Mouse (Mus musculus): Measurements from ENCODE around the gene Nfkbie. TPM values are rescaled to one million over a fixed set of nuclear protein-coding genes. Genes with fewer than 3 reads are reported as not detected.

The Nfkbie gene
- polyA plus RNA-seq (2015; fragmentation: Nextera tagmentation; extraction: Ambion mirVana) = 5.3 and 5.7 TPM in 2 replicates

GRCm38 (mm10) chr17:45555452-45556106 lies at the start of gene Nfkbie:
Gene Nfkbie (plus strand): TSS chr17:45555703.
- H3K4me1 ChIP-seq = peaks cover 33% of the 10 kb centered on the region
- peaks cover 42% of the 10 kb centered on the region for H3K27me3 ChIP-seq
- no peaks in the 10 kb centered on the region for H3K36me3 ChIP-seq
- peak within 1 kb of the TSS; percentile 59 for H3K4me3 ChIP-seq (replicated peaks)
- H3K27ac ChIP-seq = no peak within 1 kb of the TSS
- peak within 1 kb of the TSS; percentile 74 for H3K4me2 ChIP-seq
- peak within 1 kb of the TSS; percentile 49 for H3K9ac ChIP-seq
- under 1% methylated on average over 45 of the region's 45 CpGs for WGBS
- peak; percentile 85 for ATAC-seq (replicated peaks; ENCODE audit: low FRiP score)
- H3K9me3 ChIP-seq (replicated peaks) = no peaks in the 10 kb centered on the region

GRCm38 (mm10) chr17:45505941-45506465 lies 49.5 kb upstream of the Nfkbie start:
- WGBS = 66% methylated on average over 6 of the region's 6 CpGs
- no peaks in the 10 kb centered on the region for H3K27me3 ChIP-seq
- H3K9ac ChIP-seq = peak overlapping the region; percentile 24; the same call in 1 of the 2 replicates
- ATAC-seq (replicated peaks; ENCODE audit: low FRiP score) = no peak
- no peak overlapping the region for H3K4me3 ChIP-seq (replicated peaks)
- H3K4me2 ChIP-seq = no peak overlapping the region
- H3K9me3 ChIP-seq (replicated peaks) = no peaks in the 10 kb centered on the region
- peaks cover 15% of the 10 kb centered on the region for H3K4me1 ChIP-seq
- no peak overlapping the region for H3K27ac ChIP-seq
- peaks cover 25% of the 10 kb centered on the region for H3K36me3 ChIP-seq

- H3K27me3 ChIP-seq = no peaks in the 10 kb centered on the region
- peak within 1 kb of the TSS; percentile 58 for H3K4me2 ChIP-seq
- WGBS = under 1% methylated on average over 42 of the region's 42 CpGs
- peaks cover 15% of the 10 kb centered on the region for H3K4me1 ChIP-seq
- peak; percentile 94 for ATAC-seq (replicated peaks; ENCODE audit: low FRiP score)
- H3K36me3 ChIP-seq = peaks cover 28% of the 10 kb centered on the region
- H3K4me3 ChIP-seq (replicated peaks) = peak within 1 kb of the TSS; percentile 82
- H3K27ac ChIP-seq = peak within 1 kb of the TSS; percentile 87
- peak within 1 kb of the TSS; percentile 65 for H3K9ac ChIP-seq
- H3K9me3 ChIP-seq (replicated peaks) = no peaks in the 10 kb centered on the region
These were observed 48.8 kb upstream of the Nfkbie start, which contains the start of gene Aars2 for GRCm38 (mm10) chr17:45506700-45507189. Gene Aars2 (plus strand): TSS chr17:45506841.

GRCm38 (mm10) chr17:45510871-45511270 lies 44.6 kb upstream of the Nfkbie start:
- Histone ChIP-seq H3K4me3 (replicated peaks) (no peak overlapping the region), H3K36me3 (peaks cover 28% of the 10 kb centered on the region), H3K4me2 (no peak overlapping the region), H3K9ac (no peak overlapping the region), H3K4me1 (peaks cover 15% of the 10 kb centered on the region), H3K9me3 (replicated peaks) (no peaks in the 10 kb centered on the region), H3K27me3 (no peaks in the 10 kb centered on the region), H3K27ac (no peak overlapping the region)
- 95% methylated on average over 4 of the region's 4 CpGs for WGBS
- ATAC-seq (replicated peaks; ENCODE audit: low FRiP score) = no peak

- Histone ChIP-seq H3K4me2 (no peak overlapping the region), H3K9ac (no peak overlapping the region), H3K27ac (no peak overlapping the region), H3K27me3 (no peaks in the 10 kb centered on the region), H3K4me3 (replicated peaks) (no peak overlapping the region), H3K36me3 (peaks cover 28% of the 10 kb centered on the region), H3K9me3 (replicated peaks) (no peaks in the 10 kb centered on the region), H3K4me1 (peaks cover 9% of the 10 kb centered on the region)
- no peak for ATAC-seq (replicated peaks; ENCODE audit: low FRiP score)
- 92% methylated on average over 4 of the region's 4 CpGs for WGBS
These were observed 43.7 kb upstream of the Nfkbie start for GRCm38 (mm10) chr17:45511757-45512156.

- ATAC-seq (replicated peaks; ENCODE audit: low FRiP score) = no peak
- no peak overlapping the region for H3K27ac ChIP-seq
- H3K27me3 ChIP-seq = no peaks in the 10 kb centered on the region
- H3K4me2 ChIP-seq = no peak overlapping the region
- H3K4me3 ChIP-seq (replicated peaks) = no peak overlapping the region
- H3K36me3 ChIP-seq = peaks cover 41% of the 10 kb centered on the region
- H3K9ac ChIP-seq = no peak overlapping the region
- no peaks in the 10 kb centered on the region for H3K9me3 ChIP-seq (replicated peaks)
- no peaks in the 10 kb centered on the region for H3K4me1 ChIP-seq
- WGBS = 64% methylated on average over 15 of the region's 15 CpGs
These were observed 40.2 kb upstream of the Nfkbie start for GRCm38 (mm10) chr17:45515204-45515726.

GRCm38 (mm10) chr17:45515806-45516205 lies 39.7 kb upstream of the Nfkbie start:
- no peaks in the 10 kb centered on the region for H3K4me1 ChIP-seq
- H3K4me2 ChIP-seq = no peak overlapping the region
- peaks cover 39% of the 10 kb centered on the region for H3K36me3 ChIP-seq
- no peaks in the 10 kb centered on the region for H3K9me3 ChIP-seq (replicated peaks)
- H3K27ac ChIP-seq = no peak overlapping the region
- H3K9ac ChIP-seq = no peak overlapping the region
- ATAC-seq (replicated peaks; ENCODE audit: low FRiP score) = no peak
- no peaks in the 10 kb centered on the region for H3K27me3 ChIP-seq
- no peak overlapping the region for H3K4me3 ChIP-seq (replicated peaks)
- WGBS = 86% methylated on average over 10 of the region's 10 CpGs

- H3K9ac ChIP-seq = no peak overlapping the region
- ATAC-seq (replicated peaks; ENCODE audit: low FRiP score) = no peak
- H3K4me2 ChIP-seq = no peak overlapping the region
- no peaks in the 10 kb centered on the region for H3K4me1 ChIP-seq
- no peak overlapping the region for H3K4me3 ChIP-seq (replicated peaks)
- no peaks in the 10 kb centered on the region for H3K27me3 ChIP-seq
- peaks cover 34% of the 10 kb centered on the region for H3K36me3 ChIP-seq
- no peak overlapping the region for H3K27ac ChIP-seq
- 51% methylated on average over 8 of the region's 8 CpGs for WGBS
- H3K9me3 ChIP-seq (replicated peaks) = no peaks in the 10 kb centered on the region
These were observed 39.0 kb upstream of the Nfkbie start for GRCm38 (mm10) chr17:45516488-45516887.

- Histone ChIP-seq H3K27ac (no peak overlapping the region), H3K27me3 (0 out of 2 replicates have a peak, but pooled peaks cover under 1% of the 10 kb centered on the region), H3K36me3 (peaks cover 34% of the 10 kb centered on the region), H3K4me3 (replicated peaks) (no peak overlapping the region), H3K4me2 (no peak overlapping the region), H3K4me1 (0 out of 2 replicates have a peak, but pooled peaks cover 1% of the 10 kb centered on the region), H3K9ac (no peak overlapping the region), H3K9me3 (replicated peaks) (no peaks in the 10 kb centered on the region)
- 92% methylated on average over 21 of the region's 21 CpGs for WGBS
- ATAC-seq (replicated peaks; ENCODE audit: low FRiP score) = no peak
These were observed 38.4 kb upstream of the Nfkbie start for GRCm38 (mm10) chr17:45517135-45517534.

- H3K4me3 ChIP-seq (replicated peaks) = no peak overlapping the region
- H3K27ac ChIP-seq = no peak overlapping the region
- peaks cover 3% of the 10 kb centered on the region for H3K4me1 ChIP-seq
- no peaks in the 10 kb centered on the region for H3K9me3 ChIP-seq (replicated peaks)
- WGBS = 89% methylated on average over 28 of the region's 28 CpGs
- H3K36me3 ChIP-seq = peaks cover 34% of the 10 kb centered on the region
- 0 out of 2 replicates have a peak, but pooled peaks cover 6% of the 10 kb centered on the region for H3K27me3 ChIP-seq
- ATAC-seq (replicated peaks; ENCODE audit: low FRiP score) = no peak
- H3K9ac ChIP-seq = no peak overlapping the region
- H3K4me2 ChIP-seq = no peak overlapping the region
These were observed 37.8 kb upstream of the Nfkbie start for GRCm38 (mm10) chr17:45517549-45518215.

GRCm38 (mm10) chr17:45518766-45519475 lies 36.6 kb upstream of the Nfkbie start:
- Histone ChIP-seq H3K36me3 (peaks cover 34% of the 10 kb centered on the region), H3K4me3 (replicated peaks) (no peak overlapping the region), H3K9ac (no peak overlapping the region), H3K4me1 (peaks cover 15% of the 10 kb centered on the region), H3K4me2 (no peak overlapping the region), H3K9me3 (replicated peaks) (no peaks in the 10 kb centered on the region), H3K27ac (no peak overlapping the region), H3K27me3 (peaks cover 12% of the 10 kb centered on the region)
- 72% methylated on average over 12 of the region's 12 CpGs for WGBS
- no peak for ATAC-seq (replicated peaks; ENCODE audit: low FRiP score)
